Mouse (Mus musculus): Measurements from ENCODE around the gene H2afv.

GRCm38 (mm10) chr11:6404699-6405566 lies 39.3 kb downstream of the H2afv start:
- TF ChIP-seq CHD2 (IDR thresholded peaks at IDR 0.05; ENCODE audit: low read depth, low read length): no peak
- no peak for TF ChIP-seq ZC3H11A (IDR thresholded peaks at IDR 0.05; ENCODE audit: borderline replicate concordance, low read depth, low read length)
- TF ChIP-seq HCFC1 (IDR thresholded peaks at IDR 0.05; ENCODE audit: borderline replicate concordance, insufficient read depth, low read length): no peak
- no peak for TF ChIP-seq ZNF384 (IDR thresholded peaks at IDR 0.05; ENCODE audit: low read depth, low read length)
- no peak for TF ChIP-seq MAFK (IDR thresholded peaks at IDR 0.05; ENCODE audit: insufficient read depth, low read depth, low read length)
